Mouse (Mus musculus) bone marrow, adult 2 months (tissue): ENCODE results near the gene Rb1. TPM values are rescaled to one million over a fixed set of nuclear protein-coding genes. Genes with fewer than 3 reads are reported as not detected.

Experiments used
- H3K27ac ChIP-seq: fragments of 200-500 bp; 2 replicates; pipeline ENCODE4 v1.5.1; 2012; ENCODE audit warnings: low read depth, mild to moderate bottlenecking, control low read depth, inconsistent platforms, low read length; ENCODE audit not compliant: control insufficient read depth, poor library complexity, insufficient read depth
- H3K4me1 ChIP-seq: fragments of 200-500 bp; 2 replicates; pipeline ENCODE4 v1.6.1; 2011; ENCODE audit warnings: low read length; ENCODE audit not compliant: control insufficient read depth, insufficient read depth
- H3K4me3 ChIP-seq: fragments of 200-500 bp; replicated peaks from 2 replicates; pipeline ENCODE3; 2011; ENCODE audit warnings: mild to moderate bottlenecking, low read depth, low read length, control low read depth; ENCODE audit not compliant: control insufficient read depth
- CTCF ChIP-seq: fragments of 200-500 bp; IDR thresholded peaks from 2 replicates; pipeline ENCODE4 v1.5.1; 2011; ENCODE audit warnings: low read length, control low read depth; ENCODE audit not compliant: control insufficient read depth, insufficient read depth
- POLR2A ChIP-seq: fragments of 200-500 bp; IDR thresholded peaks from 2 replicates; pipeline ENCODE4 v1.6.1; 2011; ENCODE audit warnings: low read depth, mild to moderate bottlenecking, control low read depth, low read length, borderline replicate concordance; ENCODE audit not compliant: control insufficient read depth
- WGBS: fragments of 180-500 bp; shearing (Covaris S2); methylation state at CpG from one replicate; pipeline ENCODE4 v1.1.7; 2018; 5-methylcytosine and 5-hydroxymethylcytosine counted together
- polyA plus RNA-seq: library from polyadenylated mRNA; stranded (reverse); fragments of >200 nt; gene quantifications from 2 replicates; pipeline ENCODE4 v1.2.4, GENCODE M21; 2011; ENCODE audit warnings: low replicate concordance; ENCODE audit not compliant: missing spikeins, insufficient read depth, insufficient read length

Rb1 gene
- polyA plus RNA-seq, 1 experiment, result 21.3 TPM

- H3K4me3 ChIP-seq, result peak overlapping the region; percentile 91
- WGBS, result 1% methylated on average over 11 of the region's 11 CpGs
- TF ChIP-seq CTCF (no peak), POLR2A (no peak)
Observed at GRCm38 (mm10) chr14:73142421-73142895, 183.2 kb downstream of the Rb1 start.

GRCm38 (mm10) chr14:73141800-73142199 lies 183.8 kb downstream of the Rb1 start:
- WGBS, result 79% methylated on average over 3 of the region's 3 CpGs
- H3K27ac ChIP-seq, result no peak overlapping the region

More at GRCm38 (mm10) chr14:73142421-73142895, 183.2 kb downstream of the Rb1 start:
- Histone ChIP-seq H3K27ac (peak overlapping the region; percentile 93), H3K4me1 (peaks cover 3% of the 10 kb centered on the region)

GRCm38 (mm10) chr14:73139866-73140265 lies 185.8 kb downstream of the Rb1 start:
- Histone ChIP-seq H3K4me3 (no peak overlapping the region), H3K4me1 (peaks cover 3% of the 10 kb centered on the region), H3K27ac (no peak overlapping the region)
- WGBS, result 64% methylated on average over 5 of the region's 5 CpGs
- TF ChIP-seq CTCF, result no peak
- no peak for TF ChIP-seq POLR2A

More at GRCm38 (mm10) chr14:73141800-73142199, 183.8 kb downstream of the Rb1 start:
- peaks cover 3% of the 10 kb centered on the region for H3K4me1 ChIP-seq
- H3K4me3 ChIP-seq, result no peak overlapping the region
- TF ChIP-seq CTCF, result no peak
- no peak for TF ChIP-seq POLR2A

- Histone ChIP-seq H3K27ac (no peak overlapping the region), H3K4me1 (peaks cover 2% of the 10 kb centered on the region), H3K4me3 (no peak overlapping the region)
- TF ChIP-seq POLR2A (no peak), CTCF (no peak)
- 57% methylated on average over 7 of the region's 7 CpGs for WGBS
Observed at GRCm38 (mm10) chr14:73138483-73138882, 187.1 kb downstream of the Rb1 start.

GRCm38 (mm10) chr14:73137234-73137633 lies 188.4 kb downstream of the Rb1 start:
- no peak overlapping the region for H3K4me3 ChIP-seq
- TF ChIP-seq POLR2A (no peak), CTCF (no peak)
- peaks cover 2% of the 10 kb centered on the region for H3K4me1 ChIP-seq
- H3K27ac ChIP-seq, result no peak overlapping the region
- 64% methylated on average over 5 of the region's 5 CpGs for WGBS

Other genes starting within 250 kb of the Rb1 start
- 11.1 and 18.3 TPM in 2 replicates for gene Rcbtb2, start 202.8 kb downstream of the Rb1 start, polyA plus RNA-seq
- gene Lpar6, start 87.9 kb downstream of the Rb1 start, polyA plus RNA-seq, result 3.9 and 10.0 TPM in 2 replicates
- 138 and 235 TPM in 2 replicates for gene Itm2b, start 59.5 kb upstream of the Rb1 start, polyA plus RNA-seq
- gene Med4, start 184.2 kb upstream of the Rb1 start, polyA plus RNA-seq, result 19.8 and 38.1 TPM in 2 replicates
- 24.3 and 29.9 TPM in 2 replicates for gene Sucla2, start 199.5 kb upstream of the Rb1 start, polyA plus RNA-seq
- gene Nudt15, start 222.4 kb upstream of the Rb1 start, polyA plus RNA-seq, result 2.4 and 2.6 TPM in 2 replicates